Mouse (Mus musculus) limb, embryonic 10.5 days (tissue): ENCODE results near the gene Nynrin. TPM values are rescaled to one million over a fixed set of nuclear protein-coding genes. Genes with fewer than 3 reads are reported as not detected.
A peak's percentile ranks its signal among the peaks of the same experiment; 100 is the strongest.

Source experiments
- DNase-seq: peaks from one replicate; pipeline ENCODE4 v3.0.0-alpha.2; 2017; ENCODE audit warnings: low spot score
- H3K27ac ChIP-seq: fragments of 300-500 bp; sonication (generic); 2 replicates; pipeline ENCODE4 v1.5.1; 2016; ENCODE audit warnings: mild to moderate bottlenecking
- H3K27me3 ChIP-seq: fragments of 300-500 bp; sonication (generic); 2 replicates; pipeline ENCODE4 v1.6.1; 2016; ENCODE audit warnings: low read depth, mild to moderate bottlenecking; ENCODE audit not compliant: poor library complexity, severe bottlenecking
- H3K36me3 ChIP-seq: fragments of 300-500 bp; sonication (generic); 2 replicates; pipeline ENCODE4 v1.6.1; 2016; ENCODE audit warnings: mild to moderate bottlenecking, moderate library complexity
- H3K4me1 ChIP-seq: fragments of 300-500 bp; sonication (generic); 2 replicates; pipeline ENCODE4 v1.6.1; 2016
- H3K4me3 ChIP-seq: fragments of 300-500 bp; sonication (generic); 2 replicates; pipeline ENCODE4 v1.5.1; 2016; ENCODE audit warnings: mild to moderate bottlenecking, moderate library complexity
- H3K9me3 ChIP-seq: fragments of 300-500 bp; sonication (generic); replicated peaks from 2 replicates; pipeline ENCODE4 v1.6.1; 2016; ENCODE audit warnings: mild to moderate bottlenecking
- WGBS: fragments of 180-500 bp; shearing (Covaris S2); methylation state at CpG from one replicate; pipeline ENCODE4 v1.1.7; 2016; 5-methylcytosine and 5-hydroxymethylcytosine counted together
- polyA plus RNA-seq: library from polyadenylated mRNA; unstranded; fragments of >200 nt; fragmentation: Nextera tagmentation; extraction: Ambion mirVana; gene quantifications from 2 replicates; pipeline ENCODE4 v1.2.1, GENCODE M21; 2016

Gene Nynrin
- polyA plus RNA-seq, 1 experiment from 2014 or later, result 44.4 TPM

DNA sequence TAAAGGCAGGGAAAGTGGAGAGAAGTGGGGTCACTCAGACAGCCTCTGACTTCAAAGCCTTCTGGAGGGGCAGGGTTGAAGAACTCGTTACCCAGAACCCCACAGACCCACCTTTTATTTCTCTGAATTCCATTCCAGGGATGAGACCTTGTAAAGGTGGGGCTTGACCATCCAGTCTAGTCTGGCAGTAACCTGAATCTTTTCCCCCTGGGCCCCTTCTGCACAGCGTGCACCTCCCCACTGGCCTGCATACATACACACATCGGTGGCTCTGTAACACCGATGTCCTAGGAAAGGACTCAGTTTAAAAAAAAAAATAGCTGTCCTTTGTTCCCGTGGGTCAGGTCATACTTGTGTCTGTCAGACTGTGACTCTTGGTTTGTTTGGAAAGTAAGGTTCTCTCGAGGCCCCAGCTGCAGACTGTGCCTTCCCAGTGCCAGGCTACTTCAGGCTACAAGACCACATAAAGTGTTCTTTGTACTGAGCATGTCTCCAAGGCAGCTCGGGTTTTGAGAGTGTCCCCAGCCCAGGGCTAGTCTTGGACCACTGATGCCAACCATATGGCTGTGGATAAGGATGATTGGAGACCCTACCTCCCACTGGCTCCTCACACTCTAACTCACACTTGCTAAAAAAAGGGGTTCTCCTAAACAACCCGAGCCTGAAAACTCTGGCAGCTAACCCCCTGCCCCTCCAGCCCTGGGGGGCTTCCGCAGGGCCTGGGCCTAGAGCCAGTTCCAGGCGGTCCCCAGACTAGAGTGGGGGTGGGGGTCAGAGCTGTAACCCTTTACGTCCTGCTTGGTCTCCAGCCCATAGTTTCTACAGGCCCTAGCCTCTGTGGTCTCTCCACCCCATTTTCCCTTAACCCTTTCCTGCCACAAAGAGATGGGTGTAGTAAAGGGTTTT is 911 bp upstream of the Nynrin start:
- Histone ChIP-seq H3K4me3 (peak overlapping the region; percentile 78), H3K27me3 (no peaks in the 10 kb centered on the region), H3K36me3 (peaks cover 12% of the 10 kb centered on the region), H3K9me3 (no peaks in the 10 kb centered on the region), H3K27ac (peak overlapping the region; percentile 94), H3K4me1 (peaks cover 57% of the 10 kb centered on the region)
- DNase-seq, result peak; percentile 85
- under 1% methylated on average over 11 of the region's 11 CpGs for WGBS

DNA sequence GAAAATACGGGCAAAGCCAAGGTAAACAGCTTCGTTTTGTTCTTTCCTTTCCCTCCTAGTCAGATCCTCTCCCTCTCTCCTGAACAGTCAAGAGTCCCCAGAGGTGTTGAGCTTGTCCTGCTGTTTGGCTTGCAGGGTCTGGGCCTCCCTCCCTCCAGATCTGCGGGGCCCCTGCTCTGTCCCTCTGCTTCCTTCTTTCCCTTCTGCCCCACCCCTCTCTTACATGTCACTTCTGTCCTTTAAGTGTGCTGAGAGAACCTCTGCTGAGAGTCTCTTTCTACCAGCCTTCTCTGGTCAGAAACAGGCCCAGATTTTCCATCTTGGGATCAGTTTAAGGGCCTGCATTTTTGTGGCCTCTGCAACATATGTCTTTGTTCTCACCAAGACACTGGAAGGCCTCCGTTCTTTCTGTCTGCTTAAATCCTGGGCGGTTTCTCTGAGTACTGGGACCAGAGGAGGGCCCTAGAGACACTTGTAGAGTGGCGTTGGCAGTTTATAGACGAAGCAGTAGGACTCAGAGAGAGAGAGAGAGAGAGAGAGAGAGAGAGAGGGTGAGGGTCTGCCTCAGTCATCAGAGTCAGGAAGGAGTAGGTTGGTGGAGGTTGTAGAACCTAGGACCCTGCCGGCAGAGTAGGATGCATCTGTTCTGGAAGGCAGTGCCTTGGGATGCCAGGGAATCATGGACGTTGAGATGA is 743 bp downstream of the Nynrin start:
- Histone ChIP-seq H3K27me3 (no peaks in the 10 kb centered on the region), H3K36me3 (peaks cover 26% of the 10 kb centered on the region), H3K27ac (peak overlapping the region; percentile 94), H3K9me3 (no peaks in the 10 kb centered on the region), H3K4me3 (peak overlapping the region; percentile 78), H3K4me1 (peaks cover 60% of the 10 kb centered on the region)
- DNase-seq, result no peak
- WGBS, result 0% methylated on average over 9 of the region's 9 CpGs

DNA sequence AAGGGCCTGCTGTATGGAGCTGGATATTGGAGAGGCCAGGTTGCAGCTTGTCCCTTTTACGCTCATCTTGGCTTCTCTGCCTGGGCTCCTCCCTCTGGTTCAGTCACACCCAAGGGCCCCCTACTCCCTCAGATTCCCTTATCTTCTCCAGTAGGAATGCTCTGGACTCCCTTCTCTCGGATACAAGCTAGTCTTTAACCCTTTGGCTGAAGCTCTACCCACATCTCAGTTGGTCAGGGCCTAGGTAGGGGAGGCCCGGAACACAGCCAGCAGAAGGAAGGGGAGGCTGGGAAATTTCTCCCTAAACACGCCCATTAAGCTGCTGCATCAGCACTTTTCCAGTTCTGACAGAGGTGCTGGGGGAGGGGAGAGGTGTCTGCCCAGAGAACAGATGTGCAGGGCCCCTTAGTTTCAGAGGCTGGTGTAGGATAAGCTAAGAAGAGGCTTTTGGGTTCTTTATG is 1.3 kb downstream of the Nynrin start:
- H3K4me1 ChIP-seq, result peaks cover 60% of the 10 kb centered on the region
- 1% methylated on average over 4 of the region's 4 CpGs for whole genome bisulfite sequencing

DNA sequence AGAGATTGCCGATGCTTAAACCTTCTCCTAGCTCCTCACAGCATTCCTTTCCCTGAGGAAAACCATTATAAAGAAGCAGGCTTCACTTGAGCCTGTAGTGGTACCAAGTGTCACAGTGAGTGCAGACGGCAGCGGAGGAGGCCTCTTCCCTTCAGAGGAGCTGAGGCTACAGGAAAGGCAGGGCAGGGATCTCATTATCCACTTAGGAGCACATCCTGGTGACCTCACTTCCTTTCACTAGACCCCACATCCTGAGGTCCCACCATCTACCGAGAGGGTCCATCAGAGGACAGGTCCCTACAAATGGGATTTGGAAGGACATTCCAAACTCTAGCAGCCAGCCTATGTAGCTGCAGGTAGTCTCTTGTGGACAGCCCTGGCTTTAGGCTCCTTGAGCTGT is 3.8 kb downstream of the Nynrin start:
- Histone ChIP-seq H3K36me3 (peaks cover 37% of the 10 kb centered on the region), H3K27ac (peak overlapping the region; percentile 33; the same call in 1 of the 2 replicates), H3K4me3 (peak overlapping the region; percentile 6; the same call in 1 of the 2 replicates), H3K4me1 (peaks cover 61% of the 10 kb centered on the region), H3K27me3 (no peaks in the 10 kb centered on the region), H3K9me3 (no peaks in the 10 kb centered on the region)
- WGBS, result 52% methylated on average over 4 of the region's 4 CpGs
- peak; percentile 28 for DNase-seq

More for the DNA sequence above, 1.3 kb downstream of the Nynrin start:
- Histone ChIP-seq H3K4me3 (peak overlapping the region; percentile 78), H3K27me3 (no peaks in the 10 kb centered on the region), H3K9me3 (no peaks in the 10 kb centered on the region), H3K36me3 (peaks cover 26% of the 10 kb centered on the region), H3K27ac (peak overlapping the region; percentile 94)
- peak; percentile 72 for DNase-seq

DNA sequence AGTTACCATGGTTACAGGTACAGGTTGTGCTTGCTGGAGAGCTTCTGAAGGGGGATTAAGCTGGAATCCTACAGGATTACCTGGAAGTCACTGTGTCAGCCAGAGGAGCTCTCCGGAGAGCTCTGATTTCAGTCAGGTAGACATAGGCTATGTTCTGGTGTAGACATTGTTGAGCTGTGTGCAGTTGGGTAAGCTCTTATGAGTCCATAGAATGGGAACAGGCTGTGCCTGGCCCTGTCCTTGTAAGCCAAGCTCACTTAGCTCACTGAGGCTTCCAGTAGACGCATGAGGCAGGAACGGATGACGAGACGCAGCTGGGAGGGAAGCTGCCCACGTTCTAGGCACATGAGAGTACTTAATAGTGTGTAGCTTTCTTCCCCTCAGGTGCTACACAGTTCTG is 8.4 kb downstream of the Nynrin start:
- peak; percentile 27 for DNase-seq
- Histone ChIP-seq H3K4me3 (no peak overlapping the region), H3K27ac (peak overlapping the region; percentile 26; the same call in 1 of the 2 replicates), H3K9me3 (no peaks in the 10 kb centered on the region), H3K4me1 (peaks cover 37% of the 10 kb centered on the region), H3K36me3 (peaks cover 78% of the 10 kb centered on the region), H3K27me3 (no peaks in the 10 kb centered on the region)
- WGBS, result 85% methylated on average over 6 of the region's 6 CpGs

DNA sequence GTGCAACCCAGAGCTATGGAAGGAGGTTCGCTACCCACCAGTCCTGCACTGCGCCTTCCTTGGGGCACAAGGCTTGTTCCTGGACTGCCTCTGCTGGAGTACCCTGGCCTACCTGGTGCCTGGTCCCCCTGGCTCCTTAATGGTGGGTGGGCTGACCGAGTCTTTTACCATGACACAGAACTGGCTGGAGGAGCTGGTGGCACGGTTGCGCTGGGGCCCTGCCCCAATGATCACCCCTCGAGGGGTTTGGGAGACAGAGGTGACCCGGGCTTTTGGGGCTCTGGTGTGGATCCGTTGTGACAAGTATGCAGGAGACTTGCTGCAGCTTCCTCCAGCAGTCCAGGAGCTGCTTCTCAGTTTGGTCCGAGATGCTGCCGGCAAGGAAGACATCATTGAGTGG is 9.2 kb downstream of the Nynrin start:
- H3K27me3 ChIP-seq, result no peaks in the 10 kb centered on the region
- peaks cover 29% of the 10 kb centered on the region for H3K4me1 ChIP-seq
- WGBS, result 93% methylated on average over 10 of the region's 10 CpGs
- no peaks in the 10 kb centered on the region for H3K9me3 ChIP-seq
- peaks cover 77% of the 10 kb centered on the region for H3K36me3 ChIP-seq
- H3K4me3 ChIP-seq, result no peak overlapping the region
- DNase-seq, result no peak
- H3K27ac ChIP-seq, result peak overlapping the region; percentile 33

DNA sequence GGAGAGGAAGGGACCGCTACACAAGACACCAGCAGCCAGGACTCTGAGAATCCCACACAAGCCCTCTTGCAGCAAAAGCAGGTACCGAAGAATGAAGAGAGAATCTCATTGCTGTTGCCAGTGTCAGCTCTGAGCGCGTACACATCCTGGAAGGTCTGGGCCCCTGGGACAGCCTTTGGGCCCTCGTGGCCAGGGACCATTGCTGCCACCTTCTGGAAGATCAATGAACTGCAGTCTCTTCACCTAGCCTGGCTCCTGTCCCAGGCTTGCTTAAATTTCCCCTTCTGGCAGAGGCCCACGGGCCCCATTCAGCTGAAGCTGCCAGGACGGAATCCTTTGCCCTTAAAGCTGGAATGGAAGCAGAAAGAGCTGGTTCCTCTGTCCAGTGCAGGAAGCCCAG is 10.0 kb downstream of the Nynrin start:
- Histone ChIP-seq H3K36me3 (peaks cover 78% of the 10 kb centered on the region), H3K27ac (no peak overlapping the region), H3K4me3 (no peak overlapping the region), H3K9me3 (no peaks in the 10 kb centered on the region), H3K4me1 (peaks cover 26% of the 10 kb centered on the region), H3K27me3 (no peaks in the 10 kb centered on the region)
- DNase-seq, result peak; percentile 86
- WGBS, result 36% methylated on average over 7 of the region's 7 CpGs

DNA sequence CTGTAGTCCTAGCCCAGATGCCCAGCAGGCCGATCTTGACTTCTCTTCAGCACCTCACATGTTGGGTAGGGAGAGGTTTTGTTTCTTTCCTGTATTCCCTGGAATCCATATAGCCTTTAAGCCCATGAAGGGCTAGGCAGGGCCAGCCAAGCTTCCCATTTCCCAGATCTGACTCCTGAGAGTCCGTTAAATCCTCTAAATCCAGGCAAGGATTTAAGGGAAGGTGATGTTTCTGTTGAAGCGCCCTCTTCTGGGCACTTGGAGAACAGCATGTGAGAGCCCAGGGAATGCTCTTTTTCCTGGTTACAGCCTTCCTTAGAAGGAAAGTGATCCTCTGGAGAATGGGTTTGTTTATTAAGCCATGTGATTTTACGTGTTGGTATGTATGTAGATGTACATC is 13.2 kb downstream of the Nynrin start:
- Histone ChIP-seq H3K4me3 (no peak overlapping the region), H3K27me3 (no peaks in the 10 kb centered on the region), H3K9me3 (no peaks in the 10 kb centered on the region), H3K36me3 (peaks cover 99% of the 10 kb centered on the region), H3K4me1 (peaks cover 16% of the 10 kb centered on the region), H3K27ac (no peak overlapping the region)
- 41% methylated on average over 4 of the region's 4 CpGs for WGBS
- DNase-seq, result peak; percentile 77

DNA sequence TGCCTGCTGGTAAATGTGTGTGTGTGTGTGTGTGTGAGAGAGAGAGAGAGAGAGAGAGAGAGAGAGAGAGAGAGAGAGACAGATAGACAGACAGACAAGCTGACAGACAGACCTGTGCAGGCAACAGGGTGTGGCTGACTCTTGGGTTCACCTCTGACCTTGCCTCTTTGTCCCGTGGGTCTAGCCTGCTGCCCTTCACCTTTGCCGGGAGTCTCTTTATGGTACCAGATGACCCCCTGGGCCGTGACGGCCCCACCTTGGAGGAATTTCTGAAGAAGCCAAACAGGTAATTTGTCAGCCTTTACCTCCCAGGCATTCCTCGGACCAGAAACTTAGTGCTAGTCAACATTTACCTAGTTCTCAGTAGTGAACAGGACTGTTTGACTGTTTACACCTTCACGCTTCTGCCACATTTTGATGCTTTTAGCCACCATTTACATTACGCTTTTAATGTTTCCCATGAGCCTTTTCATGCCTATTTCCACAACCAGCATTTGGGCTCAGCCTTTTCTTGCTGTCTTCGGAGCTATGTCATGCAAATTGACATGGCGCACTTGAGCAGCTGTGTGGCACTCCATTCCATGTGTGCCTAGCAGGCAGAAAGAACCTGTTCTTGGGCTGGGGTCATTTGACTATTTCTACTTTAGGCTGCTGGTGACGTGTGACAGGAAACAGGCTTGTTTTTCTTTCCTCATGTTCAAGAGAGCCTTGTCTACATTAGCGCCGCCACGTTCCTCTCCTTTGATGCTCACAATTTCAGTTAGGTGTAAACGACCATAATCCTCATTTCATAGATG is 14.6 kb downstream of the Nynrin start:
- WGBS, result 88% methylated on average over 14 of the region's 14 CpGs
- DNase-seq, result no peak
- H3K36me3 ChIP-seq, result peaks cover 99% of the 10 kb centered on the region

DNA sequence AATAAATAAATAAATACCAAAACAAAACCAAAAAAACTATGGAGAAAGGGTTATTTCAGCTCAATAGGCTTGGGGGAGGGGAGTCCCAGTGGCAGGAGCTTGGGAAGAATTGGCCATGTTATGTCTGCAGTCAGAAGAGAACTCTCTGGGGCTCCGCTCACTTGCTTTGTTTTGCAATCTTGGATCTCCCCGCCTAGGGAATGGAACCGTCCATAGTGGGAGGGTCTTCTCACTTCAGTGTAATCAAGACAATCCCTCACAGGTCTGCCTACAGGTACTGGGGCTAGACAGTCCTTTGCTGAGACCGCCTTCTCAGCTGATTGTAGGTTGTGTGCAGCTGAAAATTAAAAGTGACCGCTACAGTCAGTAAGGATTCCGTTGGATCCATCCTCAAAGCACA is 15.7 kb downstream of the Nynrin start:
- no peaks in the 10 kb centered on the region for H3K27me3 ChIP-seq
- H3K36me3 ChIP-seq, result peaks cover 88% of the 10 kb centered on the region
- DNase-seq, result no peak
- H3K9me3 ChIP-seq, result no peaks in the 10 kb centered on the region
- WGBS, result 97% methylated on average over 6 of the region's 6 CpGs
- H3K4me1 ChIP-seq, result peaks cover 17% of the 10 kb centered on the region
- no peak overlapping the region for H3K27ac ChIP-seq
- H3K4me3 ChIP-seq, result no peak overlapping the region

More for the DNA sequence above, 14.6 kb downstream of the Nynrin start:
- H3K9me3 ChIP-seq, result no peaks in the 10 kb centered on the region
- no peak overlapping the region for H3K27ac ChIP-seq
- H3K4me1 ChIP-seq, result peaks cover 10% of the 10 kb centered on the region
- no peaks in the 10 kb centered on the region for H3K27me3 ChIP-seq
- H3K4me3 ChIP-seq, result no peak overlapping the region

DNA sequence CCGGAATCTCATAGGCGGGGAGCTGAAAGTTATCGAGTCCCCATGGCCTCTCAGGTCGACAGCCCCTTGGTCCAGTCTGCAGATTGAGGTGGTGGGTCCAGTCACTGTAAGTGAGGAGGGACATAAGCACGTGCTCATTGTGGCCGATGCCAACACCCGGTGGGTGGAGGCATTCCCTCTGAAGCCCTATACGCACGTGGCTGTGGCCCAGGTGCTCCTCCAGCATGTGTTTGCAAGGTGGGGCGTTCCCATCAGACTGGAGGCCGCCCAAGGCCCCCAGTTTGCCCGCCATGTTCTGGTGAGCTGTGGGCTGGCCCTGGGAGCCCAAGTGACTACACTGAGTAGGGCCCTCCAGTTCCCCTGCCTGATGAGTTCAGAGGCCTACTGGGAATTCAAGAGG is 18.2 kb downstream of the Nynrin start:
- H3K36me3 ChIP-seq, result peaks cover 63% of the 10 kb centered on the region
- 92% methylated on average over 12 of the region's 12 CpGs for WGBS
- H3K27me3 ChIP-seq, result no peaks in the 10 kb centered on the region
- H3K4me3 ChIP-seq, result no peak overlapping the region
- no peaks in the 10 kb centered on the region for H3K9me3 ChIP-seq
- no peak for DNase-seq
- H3K4me1 ChIP-seq, result peaks cover 24% of the 10 kb centered on the region
- no peak overlapping the region for H3K27ac ChIP-seq

DNA sequence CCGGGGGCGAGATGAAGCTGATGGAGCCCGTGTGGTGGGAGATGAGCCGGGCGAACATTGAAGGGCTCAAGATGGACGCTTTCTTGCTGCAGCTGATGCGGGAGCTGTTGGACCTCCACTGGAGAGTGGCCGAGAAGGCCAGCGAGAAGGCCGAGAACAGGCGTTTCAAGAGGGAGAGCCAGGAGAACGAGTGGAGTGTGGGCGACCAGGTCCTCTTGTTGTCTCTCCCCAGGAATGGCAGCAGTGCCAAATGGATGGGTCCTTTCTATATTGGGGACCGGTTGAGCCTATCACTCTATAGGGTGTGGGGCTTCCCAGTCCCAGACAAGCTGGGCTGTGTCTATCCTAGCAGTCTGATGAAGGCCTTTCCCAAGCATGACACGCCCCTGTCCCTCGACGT is 18.7 kb downstream of the Nynrin start:
- H3K4me1 ChIP-seq, result peaks cover 29% of the 10 kb centered on the region
- no peak overlapping the region; the same call in 1 of the 2 replicates for H3K27ac ChIP-seq
- no peak for DNase-seq
- no peaks in the 10 kb centered on the region for H3K27me3 ChIP-seq
- WGBS, result 91% methylated on average over 17 of the region's 17 CpGs
- no peaks in the 10 kb centered on the region for H3K9me3 ChIP-seq
- no peak overlapping the region for H3K4me3 ChIP-seq
- H3K36me3 ChIP-seq, result peaks cover 59% of the 10 kb centered on the region
